Mouse (Mus musculus) testis, adult 2 months (tissue): Measurements from ENCODE around the gene Slc4a4. TPM values are rescaled to one million over a fixed set of nuclear protein-coding genes. Genes with fewer than 3 reads are reported as not detected.

Experiments used
- H3K27ac ChIP-seq: fragments of 200-500 bp; 2 replicates; pipeline ENCODE4 v1.5.1; 2012; ENCODE audit warnings: low read depth, low read length; ENCODE audit not compliant: control insufficient read depth, insufficient read depth
- H3K27me3 ChIP-seq: fragments of 200-500 bp; 2 replicates; pipeline ENCODE4 v1.6.1; 2012; ENCODE audit warnings: mild to moderate bottlenecking, low read length, moderate library complexity; ENCODE audit not compliant: control insufficient read depth, insufficient read depth
- H3K36me3 ChIP-seq: fragments of 200-500 bp; 2 replicates; pipeline ENCODE4 v1.6.1; 2012; ENCODE audit warnings: mild to moderate bottlenecking, low read length; ENCODE audit not compliant: control insufficient read depth, insufficient read depth
- H3K4me1 ChIP-seq: fragments of 200-500 bp; 2 replicates; pipeline ENCODE4 v1.6.1; 2012; ENCODE audit warnings: low read length; ENCODE audit not compliant: control insufficient read depth, insufficient read depth
- H3K4me3 ChIP-seq: fragments of 200-500 bp; 2 replicates; pipeline ENCODE4 v1.5.1; 2012; ENCODE audit warnings: low read depth, mild to moderate bottlenecking, low read length, moderate library complexity, mixed read lengths; ENCODE audit not compliant: control insufficient read depth
- CTCF ChIP-seq: fragments of 200-500 bp; IDR thresholded peaks from 2 replicates; pipeline ENCODE4 v1.5.1; 2012; ENCODE audit warnings: low read depth, mild to moderate bottlenecking, inconsistent platforms, low read length, moderate library complexity; ENCODE audit not compliant: control insufficient read depth, insufficient read depth, insufficient replicate concordance
- POLR2A ChIP-seq: fragments of 200-500 bp; IDR thresholded peaks from 2 replicates; pipeline ENCODE4 v1.6.1; 2012; ENCODE audit warnings: low read depth, mild to moderate bottlenecking, inconsistent platforms, low read length, moderate library complexity; ENCODE audit not compliant: control insufficient read depth
- polyA plus RNA-seq: library from polyadenylated mRNA; depleted of rRNA; stranded (reverse); fragments of >200 nt; gene quantifications from 2 replicates; pipeline ENCODE4 v1.2.3, GENCODE M21; 2012

The Slc4a4 gene
- polyA plus RNA-seq, 1 experiment, result 0.38 TPM

GRCm38 (mm10) chr5:89223744-89224368, 337.2 kb downstream of the Slc4a4 start:
- H3K4me3 ChIP-seq, result no peak overlapping the region
- TF ChIP-seq POLR2A (no peak), CTCF (no peak)
- no peaks in the 10 kb centered on the region for H3K27me3 ChIP-seq
- H3K4me1 ChIP-seq, result no peaks in the 10 kb centered on the region
- H3K36me3 ChIP-seq, result no peaks in the 10 kb centered on the region
- no peak overlapping the region for H3K27ac ChIP-seq

DNA sequence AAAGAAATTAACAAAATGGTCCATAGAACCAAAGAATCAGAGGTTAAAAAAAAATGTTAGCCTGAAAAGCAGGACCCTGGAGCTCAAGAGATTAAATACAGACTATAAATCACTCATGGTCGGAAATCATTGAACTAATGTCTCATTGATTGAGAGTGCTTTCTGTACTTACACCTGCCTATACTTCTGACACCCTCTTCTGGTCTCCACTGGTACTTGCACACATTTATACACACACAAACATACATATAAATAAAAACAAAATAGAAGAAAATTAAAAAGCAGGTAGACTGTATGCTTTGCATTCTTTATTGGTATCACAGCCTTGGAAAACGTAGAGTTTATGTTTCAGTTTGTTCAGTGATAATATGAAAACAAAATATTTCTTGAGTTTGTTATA, 341.3 kb downstream of the Slc4a4 start:
- no peaks in the 10 kb centered on the region for H3K27me3 ChIP-seq
- H3K36me3 ChIP-seq, result no peaks in the 10 kb centered on the region
- TF ChIP-seq POLR2A (no peak), CTCF (no peak)
- no peak overlapping the region for H3K4me3 ChIP-seq
- no peak overlapping the region for H3K27ac ChIP-seq
- H3K4me1 ChIP-seq, result no peaks in the 10 kb centered on the region

DNA sequence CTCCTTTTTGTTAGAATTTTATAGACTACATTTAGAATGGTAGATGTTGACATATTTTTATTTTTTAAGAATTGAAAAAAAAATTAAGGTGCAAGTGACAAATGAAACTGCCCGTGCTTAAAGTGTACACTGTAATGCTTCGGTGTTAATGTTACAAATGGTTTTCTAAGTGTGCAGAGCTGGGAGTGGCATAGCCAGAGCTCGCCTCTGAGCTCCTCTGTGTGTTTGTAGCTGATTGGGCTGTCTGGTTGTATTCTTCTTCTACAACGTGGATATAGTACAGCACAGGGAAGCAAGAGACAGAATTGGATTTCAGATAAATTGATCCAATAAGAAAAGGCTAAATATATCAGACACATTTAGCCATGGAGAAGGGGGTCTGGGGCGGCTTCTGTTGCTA, 343.0 kb downstream of the Slc4a4 start:
- Histone ChIP-seq H3K4me3 (no peak overlapping the region), H3K27me3 (no peaks in the 10 kb centered on the region), H3K4me1 (no peaks in the 10 kb centered on the region), H3K36me3 (no peaks in the 10 kb centered on the region), H3K27ac (no peak overlapping the region)
- TF ChIP-seq CTCF, result no peak
- TF ChIP-seq POLR2A, result no peak

- Histone ChIP-seq H3K4me3 (no peak overlapping the region), H3K27me3 (no peaks in the 10 kb centered on the region), H3K4me1 (no peaks in the 10 kb centered on the region), H3K27ac (no peak overlapping the region), H3K36me3 (no peaks in the 10 kb centered on the region)
- no peak for TF ChIP-seq POLR2A
- TF ChIP-seq CTCF, result no peak
Measured at GRCm38 (mm10) chr5:89232313-89232712, 345.7 kb downstream of the Slc4a4 start.

DNA sequence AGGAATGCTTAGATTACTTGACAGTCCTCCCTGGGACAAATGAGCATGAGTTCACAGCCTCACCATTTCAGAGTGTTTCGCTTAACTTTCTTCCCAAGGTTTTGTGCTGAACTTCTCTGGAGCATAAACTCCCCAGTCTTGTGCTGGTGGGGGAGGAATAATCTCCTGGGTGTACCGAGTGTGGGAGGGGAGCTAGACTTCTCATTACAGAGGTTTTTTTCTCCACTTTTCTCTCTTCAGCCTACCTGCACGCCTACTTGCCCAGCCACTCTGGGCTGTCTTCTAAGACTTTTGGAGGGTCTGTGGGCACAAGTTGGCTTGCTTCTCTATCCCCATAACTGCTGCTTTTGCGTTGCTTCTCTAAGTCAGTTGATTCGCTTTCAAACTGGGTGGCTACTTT, 365.2 kb downstream of the Slc4a4 start:
- H3K27ac ChIP-seq, result no peak overlapping the region
- no peaks in the 10 kb centered on the region for H3K36me3 ChIP-seq
- H3K4me3 ChIP-seq, result no peak overlapping the region
- no peaks in the 10 kb centered on the region for H3K27me3 ChIP-seq
- H3K4me1 ChIP-seq, result no peaks in the 10 kb centered on the region
- TF ChIP-seq POLR2A, result no peak
- no peak for TF ChIP-seq CTCF

DNA sequence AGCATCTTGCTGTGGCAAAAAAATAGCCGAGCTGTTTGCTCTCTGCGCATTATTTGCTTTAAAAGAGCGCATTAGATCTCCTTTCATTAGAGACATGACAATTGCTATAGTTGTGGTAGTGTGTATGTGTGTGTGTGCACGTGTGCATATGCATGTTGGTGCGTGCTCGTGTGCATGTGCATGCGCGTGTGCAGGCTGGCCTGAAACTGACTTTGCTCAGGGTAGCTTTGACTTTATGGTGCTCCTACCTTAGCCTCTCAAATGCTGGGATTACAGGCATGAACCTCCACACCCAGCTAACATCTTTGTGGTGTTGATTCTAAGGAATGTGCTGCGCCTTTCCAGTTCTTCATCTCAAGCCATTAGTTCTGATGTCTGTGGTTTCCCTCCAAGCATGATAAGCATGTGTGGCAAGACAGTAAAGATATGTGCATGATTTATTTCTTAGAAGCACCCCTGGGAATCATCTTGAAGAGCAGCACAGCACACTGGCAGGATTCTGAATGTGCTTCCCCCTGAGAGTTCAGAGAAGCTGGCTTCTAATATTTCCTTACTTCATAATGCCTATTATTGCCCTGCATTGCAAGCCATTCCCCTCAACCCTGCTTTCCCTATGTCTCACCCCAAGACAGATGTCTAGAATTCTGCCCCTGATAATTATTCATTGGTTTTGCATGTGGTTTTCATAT, 373.3 kb downstream of the Slc4a4 start:
- Histone ChIP-seq H3K27me3 (no peaks in the 10 kb centered on the region), H3K4me1 (no peaks in the 10 kb centered on the region), H3K36me3 (no peaks in the 10 kb centered on the region), H3K27ac (no peak overlapping the region), H3K4me3 (no peak overlapping the region)
- TF ChIP-seq CTCF, result no peak
- no peak for TF ChIP-seq POLR2A

- Histone ChIP-seq H3K36me3 (no peaks in the 10 kb centered on the region), H3K27ac (no peak overlapping the region)
Measured at GRCm38 (mm10) chr5:89277049-89277448, 390.4 kb downstream of the Slc4a4 start.

DNA sequence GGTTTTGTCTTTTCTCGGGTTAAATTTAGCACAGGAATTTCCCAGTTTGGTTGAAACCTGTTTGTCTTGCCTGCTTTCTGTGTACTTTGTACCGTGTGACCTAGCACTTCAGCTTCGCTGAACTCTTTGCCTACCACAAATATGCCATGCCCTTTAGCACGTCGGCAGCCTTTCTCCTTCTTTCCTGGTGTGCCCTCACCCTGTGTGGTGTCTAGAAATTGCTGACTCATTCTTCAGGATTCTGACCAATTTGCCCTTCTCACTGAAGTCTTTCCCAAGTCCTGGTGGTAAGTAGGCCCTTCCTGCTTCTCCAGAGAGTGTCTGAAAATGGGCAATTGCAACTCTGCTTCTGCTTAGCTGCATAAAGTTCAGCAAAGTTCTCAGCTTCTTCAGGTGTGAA, 391.0 kb downstream of the Slc4a4 start:
- TF ChIP-seq CTCF, result no peak
- no peak for TF ChIP-seq POLR2A
- H3K36me3 ChIP-seq, result no peaks in the 10 kb centered on the region
- H3K27me3 ChIP-seq, result no peaks in the 10 kb centered on the region
- no peaks in the 10 kb centered on the region for H3K4me1 ChIP-seq
- no peak overlapping the region for H3K4me3 ChIP-seq
- H3K27ac ChIP-seq, result no peak overlapping the region

More at GRCm38 (mm10) chr5:89277049-89277448, 390.4 kb downstream of the Slc4a4 start:
- Histone ChIP-seq H3K4me3 (no peak overlapping the region), H3K4me1 (no peaks in the 10 kb centered on the region), H3K27me3 (no peaks in the 10 kb centered on the region)
- no peak for TF ChIP-seq CTCF
- no peak for TF ChIP-seq POLR2A
